Mouse (Mus musculus) lung, postnatal 25 days (tissue): ENCODE measurements around the gene Nol6.
"Not testable (repeated sequence)": the region's sequence is repeated elsewhere in the genome, so short reads cannot be mapped to it uniquely, and the experiment has no call there.

Source experiments
- DNase-seq: peaks from one replicate; pipeline ENCODE4 v3.0.0; 2022; ENCODE audit warnings: low spot score

The Nol6 gene

DNA sequence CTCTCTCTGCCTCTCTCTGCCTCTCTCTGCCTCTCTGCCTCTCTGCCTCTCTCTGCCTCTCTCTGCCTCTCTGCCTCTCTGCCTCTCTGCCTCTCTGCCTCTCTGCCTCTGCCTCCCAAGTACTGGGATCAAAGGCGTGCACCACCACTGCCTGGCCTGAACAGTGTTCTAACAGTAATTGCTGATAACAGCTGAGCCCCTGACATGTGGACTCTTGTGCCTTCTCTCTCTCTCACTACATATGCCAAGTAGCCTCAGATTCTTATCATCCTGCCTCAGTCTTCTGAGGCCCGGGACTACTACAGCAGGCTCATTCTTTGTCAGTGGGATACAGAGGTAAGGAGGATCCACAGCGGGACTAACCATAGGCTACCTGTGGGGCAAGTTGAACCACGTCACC, 41.5 kb downstream of the Nol6 start:
- DNase-seq: not testable (repeated sequence)

DNA sequence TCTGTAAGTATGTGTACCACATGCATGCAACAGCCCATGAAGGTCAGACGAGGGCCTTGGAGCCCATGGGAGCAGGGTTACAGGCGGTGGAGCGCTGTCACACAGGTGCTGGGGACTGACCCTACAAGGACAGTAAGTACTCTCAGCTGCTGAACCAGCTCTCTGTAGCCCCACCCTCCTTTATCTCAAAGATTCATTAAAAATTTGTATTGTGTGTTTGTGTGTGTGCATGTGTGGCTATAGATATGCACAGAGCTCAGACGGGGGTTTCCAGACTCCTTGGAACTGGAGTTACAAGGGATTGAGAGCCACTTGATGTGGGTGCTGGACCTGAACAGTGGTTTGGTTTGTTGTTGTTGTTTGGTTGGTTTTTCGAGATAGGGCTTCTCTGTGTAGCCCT, 42.5 kb downstream of the Nol6 start:
- no peak for DNase-seq

- no peak for DNase-seq
These were observed 45.5 kb downstream of the Nol6 start for GRCm38 (mm10) chr4:41078726-41079125.

- DNase-seq: no peak
These were observed 49.8 kb downstream of the Nol6 start for GRCm38 (mm10) chr4:41074461-41074860.

DNA sequence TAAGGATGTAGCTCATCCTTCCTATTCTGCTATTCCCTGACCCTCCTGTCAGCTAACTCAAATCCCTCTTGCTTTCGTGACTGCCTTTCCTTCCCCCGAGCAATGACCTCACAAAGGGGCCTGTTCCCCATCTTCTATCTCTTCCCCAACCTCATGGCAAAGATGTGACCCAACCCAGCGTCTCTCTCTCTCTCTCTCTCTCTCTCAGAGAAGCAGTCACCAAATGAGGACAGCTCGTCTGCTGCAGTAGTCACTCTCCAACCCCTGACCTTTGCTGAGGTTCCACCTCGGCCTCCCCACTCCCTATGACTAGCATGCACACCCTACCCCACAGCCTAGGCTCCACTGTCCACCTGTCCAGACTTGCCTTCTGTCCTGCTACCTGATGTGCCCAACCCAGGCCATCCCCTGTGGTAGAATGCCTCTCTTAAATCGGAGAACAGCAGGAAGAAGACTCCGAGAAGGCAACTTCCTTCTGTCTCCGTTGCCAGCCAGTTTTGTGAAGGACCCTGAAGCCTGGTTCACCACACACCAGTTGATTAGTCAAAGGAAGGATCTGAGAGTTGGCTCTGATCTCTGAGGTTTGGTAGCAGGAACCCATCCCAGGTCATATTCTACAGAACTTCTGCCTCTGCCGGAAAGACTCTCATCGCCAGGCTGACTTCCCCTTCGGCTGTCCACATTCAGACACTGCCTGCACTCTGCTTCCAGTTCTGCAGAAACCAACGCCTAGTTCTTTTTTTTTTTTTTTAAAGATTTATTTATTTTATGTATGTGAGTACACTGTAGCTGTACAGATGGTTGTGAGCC, 51.0 kb downstream of the Nol6 start:
- no peak for DNase-seq

DNA sequence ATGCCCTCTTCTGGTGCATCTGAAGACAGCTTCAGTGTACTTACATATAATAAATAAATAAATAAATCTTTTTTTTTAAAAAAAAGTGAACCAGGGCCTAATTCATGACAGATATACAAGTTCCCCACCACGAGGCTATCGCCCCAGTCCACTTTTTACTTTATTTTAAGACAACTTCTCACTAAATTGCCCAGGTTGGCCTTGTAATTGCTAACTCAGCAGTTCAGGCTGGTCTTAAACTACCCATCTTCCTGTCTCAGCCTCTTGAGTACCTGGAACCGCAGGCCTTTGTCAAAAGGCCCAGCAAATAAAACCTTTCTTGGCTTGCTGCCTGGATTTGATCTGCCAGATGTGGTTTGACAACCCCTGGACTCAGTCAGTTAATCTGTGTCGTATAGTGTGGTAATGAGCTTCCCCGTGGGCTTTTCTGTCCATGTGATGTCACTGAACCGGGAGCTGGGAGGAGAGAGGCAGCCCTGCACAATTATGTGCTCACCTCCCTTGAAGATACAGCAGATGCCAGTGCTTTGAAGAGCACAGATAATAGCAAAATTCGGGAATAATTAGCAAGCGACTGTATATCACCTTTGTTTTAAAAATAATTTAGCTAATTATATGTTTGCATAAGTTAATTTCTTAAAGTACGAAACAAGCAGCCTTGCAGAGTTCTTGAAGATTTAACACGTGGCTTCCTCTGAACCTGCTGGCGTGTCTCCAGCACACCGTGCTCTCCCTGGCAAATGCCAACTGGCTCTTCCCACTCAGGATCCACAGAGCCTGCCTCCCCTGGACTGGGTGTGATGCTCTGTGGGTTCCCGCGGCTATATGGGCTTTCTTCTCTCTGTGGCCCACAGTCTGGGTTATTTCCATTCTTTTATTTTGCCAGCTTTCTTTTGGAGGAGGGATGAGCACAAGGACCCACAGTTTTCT, 52.5 kb downstream of the Nol6 start:
- no peak for DNase-seq

- DNase-seq: no peak
These were observed 59.1 kb downstream of the Nol6 start for GRCm38 (mm10) chr4:41065196-41065595.
